In genomic region chr2:167475596-167475995, GRCm38 (mm10) we compare ENCODE assay signal across 8 mouse cellular contexts. TPM values are rescaled to one million over a fixed set of nuclear protein-coding genes. Genes with fewer than 3 reads are reported as not detected.
DNase-seq lines count a peak whose midpoint lies in the region; ATAC-seq and TF ChIP-seq lines count a peak whose summit lies in the region.

No protein-coding gene starts in this region.

- 79% methylated on average over 5 of the region's 5 CpGs for WGBS in heart, embryonic 16.5 days
- WGBS in midbrain, embryonic 12.5 days, result 83% methylated on average over 5 of the region's 5 CpGs
- 88% methylated on average over 5 of the region's 5 CpGs for WGBS in midbrain, embryonic 11.5 days
- WGBS in hindbrain, postnatal 0 days, result 54% methylated on average over 5 of the region's 5 CpGs
- whole genome bisulfite sequencing in stomach, embryonic 14.5 days, result 77% methylated on average over 5 of the region's 5 CpGs

- H3K36me3 ChIP-seq in heart, embryonic 16.5 days (ENCODE audit: control insufficient read depth, insufficient read depth), result peaks cover 31% of the 10 kb centered on the region
- H3K36me3 ChIP-seq in midbrain, embryonic 12.5 days, result peaks cover 61% of the 10 kb centered on the region
- peaks cover 23% of the 10 kb centered on the region for H3K36me3 ChIP-seq in midbrain, embryonic 11.5 days (ENCODE audit: control insufficient read depth, insufficient read depth, low read length)
- peaks cover 22% of the 10 kb centered on the region for H3K36me3 ChIP-seq in hindbrain, postnatal 0 days (ENCODE audit: insufficient read depth, low read length)
- H3K36me3 ChIP-seq in stomach, embryonic 14.5 days (ENCODE audit: control insufficient read depth, insufficient read depth, low read length), result peaks cover 27% of the 10 kb centered on the region

- H3K27me3 ChIP-seq in heart, embryonic 16.5 days (ENCODE audit: control insufficient read depth, insufficient read depth, low read length), result no peaks in the 10 kb centered on the region
- no peaks in the 10 kb centered on the region for H3K27me3 ChIP-seq in midbrain, embryonic 12.5 days
- H3K27me3 ChIP-seq in midbrain, embryonic 11.5 days (ENCODE audit: control insufficient read depth, insufficient read depth, low read length), result no peaks in the 10 kb centered on the region
- H3K27me3 ChIP-seq in hindbrain, postnatal 0 days (ENCODE audit: insufficient read depth, low read length), result no peaks in the 10 kb centered on the region
- H3K27me3 ChIP-seq in stomach, embryonic 14.5 days (ENCODE audit: control insufficient read depth, insufficient read depth, low read length), result no peaks in the 10 kb centered on the region

- no peak overlapping the region for H3K4me2 ChIP-seq in heart, embryonic 16.5 days (ENCODE audit: low read depth, low read length)
- no peak overlapping the region for H3K4me2 ChIP-seq in midbrain, embryonic 12.5 days (replicated peaks)
- H3K4me2 ChIP-seq in midbrain, embryonic 11.5 days, result no peak overlapping the region
- H3K4me2 ChIP-seq in hindbrain, postnatal 0 days (ENCODE audit: low read depth, low read length), result no peak overlapping the region
- H3K4me2 ChIP-seq in stomach, embryonic 14.5 days (replicated peaks; ENCODE audit: low read depth, low read length), result no peak overlapping the region

- intact Hi-C loops in heart, postnatal 14 days (cut with DNase I), result no loop called here

- 0 out of 2 replicates have a peak overlapping the region, but pooled peaks have one; percentile 1 for H3K9ac ChIP-seq in heart, embryonic 16.5 days (ENCODE audit: low read length)
- no peak overlapping the region; the same call in 1 of the 2 replicates for H3K9ac ChIP-seq in midbrain, embryonic 12.5 days (replicated peaks)
- H3K9ac ChIP-seq in midbrain, embryonic 11.5 days (ENCODE audit: low read length), result no peak overlapping the region
- peak overlapping the region; percentile 44; the same call in 1 of the 2 replicates for H3K9ac ChIP-seq in hindbrain, postnatal 0 days (replicated peaks; ENCODE audit: low read length)
- H3K9ac ChIP-seq in stomach, embryonic 14.5 days (replicated peaks; ENCODE audit: low read depth, low read length), result no peak overlapping the region

- H3K4me3 ChIP-seq in heart, embryonic 16.5 days (ENCODE audit: low read length), result no peak overlapping the region
- H3K4me3 ChIP-seq in midbrain, embryonic 12.5 days, result no peak overlapping the region
- H3K4me3 ChIP-seq in midbrain, embryonic 11.5 days (ENCODE audit: low read depth, low read length), result no peak overlapping the region
- H3K4me3 ChIP-seq in hindbrain, postnatal 0 days (ENCODE audit: low read length), result no peak overlapping the region
- H3K4me3 ChIP-seq in stomach, embryonic 14.5 days (ENCODE audit: low read depth, low read length), result no peak overlapping the region

- no peak for ATAC-seq in heart, embryonic 16.5 days (replicated peaks; ENCODE audit: extremely low read depth, insufficient read depth, low FRiP score)
- ATAC-seq in midbrain, embryonic 12.5 days (ENCODE audit: low FRiP score, low read depth), result no peak
- ATAC-seq in midbrain, embryonic 11.5 days (ENCODE audit: low FRiP score), result no peak
- ATAC-seq in hindbrain, postnatal 0 days, result no peak
- no peak for ATAC-seq in stomach, embryonic 14.5 days (ENCODE audit: insufficient number of reproducible peaks, insufficient read depth, low FRiP score, low read depth)

- DNase-seq in heart, postnatal 14 days, result no peak
- no peak for DNase-seq in midbrain, embryonic 11.5 days (ENCODE audit: low spot score, missing footprints)
- DNase-seq in hindbrain, postnatal 0 days (ENCODE audit: low spot score), result peak; percentile 9
- DNase-seq in layer of hippocampus, postnatal 14 days (ENCODE audit: low spot score in 2 of 2), result no peak
- DNase-seq in adrenal gland, postnatal 4 days (ENCODE audit: low spot score in 2 of 2), result no peak

- H3K9me3 ChIP-seq in heart, embryonic 16.5 days (replicated peaks; ENCODE audit: control insufficient read depth, low read length), result no peaks in the 10 kb centered on the region
- no peaks in the 10 kb centered on the region for H3K9me3 ChIP-seq in midbrain, embryonic 12.5 days
- no peaks in the 10 kb centered on the region for H3K9me3 ChIP-seq in midbrain, embryonic 11.5 days (ENCODE audit: control insufficient read depth, low read length)
- no peaks in the 10 kb centered on the region for H3K9me3 ChIP-seq in hindbrain, postnatal 0 days (ENCODE audit: low read length)
- H3K9me3 ChIP-seq in stomach, embryonic 14.5 days (ENCODE audit: control insufficient read depth, low read depth, low read length), result no peaks in the 10 kb centered on the region

- peak overlapping the region; percentile 68 for H3K27ac ChIP-seq in heart, embryonic 16.5 days (ENCODE audit: low read length)
- peak overlapping the region; percentile 64; the same call in 1 of the 2 replicates for H3K27ac ChIP-seq in midbrain, embryonic 12.5 days (replicated peaks)
- no peak overlapping the region for H3K27ac ChIP-seq in midbrain, embryonic 11.5 days (ENCODE audit: low read depth, low read length)
- peak overlapping the region; percentile 88 for H3K27ac ChIP-seq in hindbrain, postnatal 0 days
- H3K27ac ChIP-seq in stomach, embryonic 14.5 days (ENCODE audit: low read length), result peak overlapping the region; percentile 75; the same call in 1 of the 2 replicates

- TF ChIP-seq CTCF in hindbrain, postnatal 0 days (IDR thresholded peaks at IDR 0.05; ENCODE audit: low read depth), result no peak

- peaks cover 21% of the 10 kb centered on the region for H3K4me1 ChIP-seq in heart, embryonic 16.5 days (ENCODE audit: control insufficient read depth, insufficient read depth, low read length)
- peaks cover 14% of the 10 kb centered on the region for H3K4me1 ChIP-seq in midbrain, embryonic 12.5 days
- no peaks in the 10 kb centered on the region; the same call in 1 of the 2 replicates for H3K4me1 ChIP-seq in midbrain, embryonic 11.5 days (ENCODE audit: control insufficient read depth, insufficient read depth, low read length)
- peaks cover 23% of the 10 kb centered on the region for H3K4me1 ChIP-seq in hindbrain, postnatal 0 days (ENCODE audit: insufficient read depth, low read length)
- H3K4me1 ChIP-seq in stomach, embryonic 14.5 days (ENCODE audit: control insufficient read depth, insufficient read depth, low read length), result peaks cover 15% of the 10 kb centered on the region

RNA-seq across cellular contexts. Expression of gene Rnf114, which starts 16.8 kb away (rescaled TPM):
- 78.5 and 79.0 TPM in 2 replicates for polyA plus RNA-seq in heart, embryonic 16.5 days (2015; fragmentation: Nextera tagmentation; extraction: Ambion mirVana)
- 10 to 100 TPM; 50.7 to 52.1 TPM for total RNA-seq in heart, postnatal 14 days (2021)
- polyA plus RNA-seq in midbrain, embryonic 12.5 days (2016; fragmentation: Nextera tagmentation; extraction: Ambion mirVana), result 135 and 137 TPM in 2 replicates
- 140 and 150 TPM in 2 replicates for polyA plus RNA-seq in midbrain, embryonic 11.5 days (2014; fragmentation: Nextera tagmentation; extraction: Ambion mirVana)
- total RNA-seq in hindbrain, postnatal 0 days (2014; rRNA removed), result 68.7 and 89.6 TPM in 2 replicates
- polyA plus RNA-seq in hindbrain, postnatal 0 days (2015; fragmentation: Nextera tagmentation; extraction: Ambion mirVana), result 79.8 and 85.8 TPM in 2 replicates
- 78.2 and 83.2 TPM in 2 replicates for polyA plus RNA-seq in stomach, embryonic 14.5 days (2014; fragmentation: Nextera tagmentation; extraction: Ambion mirVana)
- 10 to 100 TPM; 39.1 to 40.5 TPM for total RNA-seq in layer of hippocampus, postnatal 14 days (2021)
- 10 to 100 TPM; 65.0 to 66.6 TPM for total RNA-seq in adrenal gland, postnatal 4 days (2021)

RNA-seq across cellular contexts. Expression of gene Spata2, which starts 17.1 kb away (rescaled TPM):
- 13.4 and 15.8 TPM in 2 replicates for polyA plus RNA-seq in heart, embryonic 16.5 days (2015; fragmentation: Nextera tagmentation; extraction: Ambion mirVana)
- 10 to 100 TPM; 18.2 to 20.9 TPM for total RNA-seq in heart, postnatal 14 days (2021)
- polyA plus RNA-seq in midbrain, embryonic 12.5 days (2016; fragmentation: Nextera tagmentation; extraction: Ambion mirVana), result 21.3 and 23.6 TPM in 2 replicates
- 15.6 and 15.8 TPM in 2 replicates for polyA plus RNA-seq in midbrain, embryonic 11.5 days (2014; fragmentation: Nextera tagmentation; extraction: Ambion mirVana)
- 41.3 and 45.6 TPM in 2 replicates for total RNA-seq in hindbrain, postnatal 0 days (2014; rRNA removed)
- polyA plus RNA-seq in hindbrain, postnatal 0 days (2015; fragmentation: Nextera tagmentation; extraction: Ambion mirVana), result 27.6 and 29.4 TPM in 2 replicates
- 11.2 and 13.1 TPM in 2 replicates for polyA plus RNA-seq in stomach, embryonic 14.5 days (2014; fragmentation: Nextera tagmentation; extraction: Ambion mirVana)
- total RNA-seq in layer of hippocampus, postnatal 14 days (2021), result 10 to 100 TPM; 65.3 to 67.2 TPM
- total RNA-seq in adrenal gland, postnatal 4 days (2021), result 10 to 100 TPM; 33.9 TPM

RNA-seq across cellular contexts. Expression of gene Slc9a8, which starts 54.1 kb away (rescaled TPM):
- polyA plus RNA-seq in heart, embryonic 16.5 days (2015; fragmentation: Nextera tagmentation; extraction: Ambion mirVana), result 19.1 and 20.1 TPM in 2 replicates
- total RNA-seq in heart, postnatal 14 days (2021), result 10 to 100 TPM; 23.0 to 25.2 TPM
- 26.1 and 27.5 TPM in 2 replicates for polyA plus RNA-seq in midbrain, embryonic 12.5 days (2016; fragmentation: Nextera tagmentation; extraction: Ambion mirVana)
- polyA plus RNA-seq in midbrain, embryonic 11.5 days (2014; fragmentation: Nextera tagmentation; extraction: Ambion mirVana), result 15.1 and 17.2 TPM in 2 replicates
- total RNA-seq in hindbrain, postnatal 0 days (2014; rRNA removed), result 41.8 and 43.1 TPM in 2 replicates
- 17.4 and 17.9 TPM in 2 replicates for polyA plus RNA-seq in hindbrain, postnatal 0 days (2015; fragmentation: Nextera tagmentation; extraction: Ambion mirVana)
- polyA plus RNA-seq in stomach, embryonic 14.5 days (2014; fragmentation: Nextera tagmentation; extraction: Ambion mirVana), result 26.2 and 27.5 TPM in 2 replicates
- 10 to 100 TPM; 29.9 to 33.3 TPM for total RNA-seq in layer of hippocampus, postnatal 14 days (2021)
- total RNA-seq in adrenal gland, postnatal 4 days (2021), result 10 to 100 TPM; 60.0 to 63.9 TPM

Comparison
In these comparisons a context has a peak if more than half of its experiments do, and no peak if none do; other contexts are left out.
1. H3K9ac ChIP-seq: peak in heart, embryonic 16.5 days (single experiment) and hindbrain, postnatal 0 days (single experiment); none in midbrain, embryonic 12.5 days (single experiment), midbrain, embryonic 11.5 days (single experiment) and stomach, embryonic 14.5 days (single experiment).